Mouse (Mus musculus) T-helper 1 cell (primary cell): ENCODE results near the gene Dis3.

Experiments
- in situ Hi-C: fragments of 300-600 bp; cut with MboI, MseI; formaldehyde crosslinking; loops from one replicate; pipeline ENCODE4 v1.15.1; 2025; ENCODE audit warnings: high pct_unique_total_duplicates

Gene Dis3

DNA sequence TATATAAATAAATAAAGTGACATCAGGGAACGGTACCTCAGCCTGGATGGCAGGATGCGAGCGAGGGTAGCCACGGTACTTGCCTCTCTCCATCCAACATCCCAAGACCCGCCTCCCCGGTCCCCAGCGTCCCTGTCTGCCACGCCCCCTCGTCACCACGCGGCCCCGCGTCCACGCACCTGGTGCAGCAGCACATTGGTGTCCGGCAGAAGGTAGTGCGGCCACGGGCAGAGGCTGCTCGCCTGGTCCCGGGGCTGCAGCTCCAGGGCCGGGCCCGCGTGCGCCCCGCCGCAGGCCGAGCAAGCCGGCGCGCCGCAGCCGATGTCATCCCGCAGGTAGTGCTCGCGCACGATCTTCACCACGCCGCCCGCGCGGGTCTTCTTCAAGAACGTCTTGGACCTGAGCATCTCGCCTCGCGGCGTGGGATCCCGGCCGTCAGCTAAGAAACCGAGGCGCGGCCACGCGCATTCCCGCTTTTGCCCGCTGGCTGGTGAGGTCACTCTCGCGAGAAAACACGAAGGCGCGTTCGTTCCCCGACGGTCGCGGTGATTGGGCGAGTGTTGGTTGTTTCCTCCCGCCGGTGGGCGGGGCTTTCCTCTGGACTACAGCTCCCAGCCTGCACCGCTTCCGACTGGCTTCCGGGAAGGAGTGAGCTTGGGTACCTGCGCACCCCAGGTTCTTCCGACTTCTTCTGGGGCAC lies at the start of gene Dis3, which contains the start of gene Pibf1:
Dis3 (minus strand) TSS at position 504 of the 700 bp plus-strand sequence.
Pibf1 (plus strand) TSS at position 158 of the 700 bp plus-strand sequence.
- in situ Hi-C loops: loop anchor here (5.0 kb wide), 1 partner anchor 52 kb away; the partner anchor contains the start of genes Bora and Mzt1

GRCm38 (mm10) chr14:99146841-99147240 lies 47.3 kb upstream of the Dis3 start:
- in situ Hi-C loops: no loop called here

DNA sequence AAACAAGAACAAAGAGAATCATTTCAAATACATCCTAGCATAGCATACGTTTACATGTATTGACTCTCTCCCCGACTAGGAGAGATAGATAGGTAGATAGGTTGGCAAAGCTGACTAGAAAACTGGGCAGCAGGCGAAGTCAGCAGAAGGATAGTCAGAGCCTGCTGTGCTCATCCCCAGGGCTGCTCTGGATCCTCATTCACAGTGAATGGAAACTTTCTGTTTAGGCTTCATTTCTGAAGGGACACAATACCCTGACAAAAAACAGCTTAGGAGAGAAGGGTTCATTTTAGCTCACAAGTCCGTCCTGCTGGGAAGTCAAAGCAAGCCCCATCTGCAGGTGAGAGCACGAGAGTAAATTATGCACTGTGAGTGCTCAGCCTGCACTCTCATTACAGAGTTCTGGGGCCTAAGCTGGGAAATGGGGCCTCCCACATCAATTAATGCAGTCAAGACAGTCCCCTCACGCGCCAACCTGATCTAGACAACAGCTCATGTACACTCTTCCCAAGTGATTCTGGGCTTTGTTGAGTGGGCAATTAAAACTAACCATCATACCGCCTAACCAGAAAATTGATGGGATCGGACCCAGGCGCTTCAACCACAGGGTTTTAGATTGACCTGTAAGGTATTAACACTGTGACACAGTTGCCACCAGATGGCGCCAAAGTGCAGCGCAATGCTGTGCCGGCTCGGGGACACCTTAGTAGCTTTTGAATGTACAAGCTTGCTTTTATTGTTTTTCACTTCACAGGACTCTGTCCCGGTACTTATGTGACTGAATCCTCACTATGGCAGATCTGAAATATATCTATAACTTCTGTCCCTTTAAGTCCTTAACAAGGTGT lies 42.4 kb upstream of the Dis3 start:
- in situ Hi-C loops: no loop called here

GRCm38 (mm10) chr14:99140036-99140435 lies 40.5 kb upstream of the Dis3 start:
- in situ Hi-C loops: no loop called here

DNA sequence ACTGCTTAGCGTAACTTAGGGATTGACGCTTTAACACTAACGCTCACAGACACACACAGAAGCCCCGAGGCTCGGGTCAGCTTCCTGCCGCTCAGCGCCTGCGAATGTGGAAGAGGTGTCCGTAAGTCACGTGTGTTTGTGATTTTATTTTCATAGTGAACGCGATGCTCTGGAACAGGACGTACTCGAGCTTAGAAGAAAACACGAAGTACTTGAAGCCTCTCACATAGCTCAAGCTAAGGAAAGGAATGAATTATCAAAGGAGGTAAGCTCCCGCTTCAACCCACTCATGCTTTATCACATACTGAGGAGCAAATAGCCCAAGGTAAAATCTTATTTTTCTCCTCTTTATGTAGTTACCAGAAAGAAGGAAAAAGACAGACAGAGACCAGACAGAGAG lies 36.7 kb upstream of the Dis3 start:
- in situ Hi-C loops: loop anchor here (5.0 kb wide), 1 partner anchor 761 kb away; no protein-coding TSS in a partner anchor

- in situ Hi-C loops: loop anchor here (5.0 kb wide), 1 partner anchor 762 kb away; no protein-coding TSS in a partner anchor
These were observed 36.2 kb upstream of the Dis3 start for GRCm38 (mm10) chr14:99135761-99136160.

DNA sequence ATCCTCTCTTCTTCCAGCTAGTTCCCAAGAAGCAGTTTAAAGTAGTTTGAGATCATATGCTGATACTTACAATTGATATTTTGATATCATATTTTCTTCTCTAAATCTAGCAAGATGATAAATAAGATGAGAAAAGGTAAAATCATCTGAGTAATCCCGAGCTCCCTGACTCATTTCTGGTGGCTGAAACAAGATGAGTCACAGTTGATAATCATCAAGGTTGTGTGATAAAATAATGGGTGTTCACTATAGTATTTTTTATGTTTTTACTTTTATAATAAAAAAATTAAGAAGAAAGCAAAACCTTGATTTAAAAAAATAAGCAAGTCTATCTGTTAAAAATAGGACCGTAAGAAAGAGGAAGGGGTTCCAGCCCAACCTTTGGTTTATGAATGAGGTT lies 34.5 kb upstream of the Dis3 start:
- in situ Hi-C loops: no loop called here

- in situ Hi-C loops: no loop called here
These were observed 29.5 kb upstream of the Dis3 start for GRCm38 (mm10) chr14:99129050-99129449.

- in situ Hi-C loops: no loop called here
These were observed 27.9 kb upstream of the Dis3 start for GRCm38 (mm10) chr14:99127509-99127908.

DNA sequence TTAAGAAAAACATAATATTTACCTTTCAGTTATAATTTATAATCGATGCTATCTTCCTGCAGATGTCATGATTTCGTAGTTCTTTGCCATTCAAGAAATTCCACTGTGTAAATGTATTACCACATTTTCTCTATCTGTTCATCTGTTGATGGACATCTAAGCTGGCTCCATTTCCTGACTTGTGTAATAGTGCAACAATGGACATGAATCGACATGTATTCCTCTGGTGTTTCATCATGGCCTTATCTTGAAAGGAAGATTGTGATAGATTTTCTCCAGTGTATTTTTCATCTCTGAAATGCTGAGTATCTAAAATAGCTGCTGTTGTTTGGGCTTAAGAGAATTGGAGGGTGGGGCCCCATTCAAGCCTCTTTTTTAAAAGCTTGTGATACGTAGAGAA lies 27.1 kb upstream of the Dis3 start:
- in situ Hi-C loops: no loop called here

DNA sequence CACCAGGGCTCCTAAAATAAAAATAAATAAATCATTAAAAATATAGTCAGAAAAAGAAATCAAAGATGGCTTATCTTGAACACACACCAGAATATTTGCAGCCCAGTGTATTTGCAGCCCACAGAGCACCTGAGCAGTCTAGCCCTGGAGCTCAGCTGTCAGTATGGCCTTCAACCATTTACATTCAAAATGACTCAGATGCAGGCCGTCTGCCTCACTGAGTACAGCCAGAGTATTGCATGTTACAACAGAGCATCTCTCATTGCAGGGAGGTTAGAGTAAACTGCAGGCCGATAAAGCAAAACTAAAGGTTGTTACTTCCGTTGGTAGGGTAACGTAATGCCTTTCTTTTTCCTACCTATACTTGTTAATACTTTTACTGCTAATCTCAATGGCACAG lies 24.5 kb upstream of the Dis3 start:
- in situ Hi-C loops: no loop called here

DNA sequence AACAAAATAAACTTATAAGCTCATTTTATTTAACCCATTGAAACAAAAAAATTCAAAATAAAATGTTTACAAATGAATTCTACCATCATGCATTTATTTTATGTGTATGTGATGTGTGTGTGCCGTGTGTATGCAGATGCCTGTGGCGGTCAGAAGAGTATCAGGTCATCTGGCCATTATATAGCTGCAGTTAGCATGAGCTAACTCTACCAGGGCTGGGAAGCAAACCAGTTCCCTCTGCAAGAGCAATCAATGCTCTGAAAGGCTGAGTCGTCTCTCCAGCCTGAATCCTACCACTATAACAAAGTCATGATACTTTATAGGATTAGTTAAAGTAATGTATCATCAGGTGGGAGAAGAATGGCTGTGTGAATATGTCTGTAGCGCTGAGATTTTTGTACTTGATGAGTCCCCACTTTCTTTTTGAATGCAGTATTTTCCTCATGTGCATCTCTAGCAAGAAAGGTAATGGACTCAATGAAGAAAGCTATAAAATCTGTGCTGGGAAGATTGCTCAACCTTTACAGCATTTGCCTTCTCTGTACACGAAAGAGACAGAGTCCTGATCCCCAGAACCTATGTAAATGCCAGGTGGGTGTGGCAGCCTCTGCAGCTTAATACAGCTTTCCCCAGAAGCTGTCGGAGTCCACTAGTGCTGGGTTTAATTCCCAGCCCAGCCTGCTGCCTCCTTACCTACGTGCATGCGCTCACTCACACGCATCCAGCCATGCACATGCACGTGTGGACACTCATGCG lies 22.2 kb upstream of the Dis3 start:
- in situ Hi-C loops: no loop called here

GRCm38 (mm10) chr14:99117576-99117975 lies 18.0 kb upstream of the Dis3 start:
- in situ Hi-C loops: no loop called here

GRCm38 (mm10) chr14:99108762-99109161 lies 9.2 kb upstream of the Dis3 start:
- in situ Hi-C loops: loop anchor here (10.0 kb wide), 1 partner anchor 1336 kb away; no protein-coding TSS in a partner anchor

DNA sequence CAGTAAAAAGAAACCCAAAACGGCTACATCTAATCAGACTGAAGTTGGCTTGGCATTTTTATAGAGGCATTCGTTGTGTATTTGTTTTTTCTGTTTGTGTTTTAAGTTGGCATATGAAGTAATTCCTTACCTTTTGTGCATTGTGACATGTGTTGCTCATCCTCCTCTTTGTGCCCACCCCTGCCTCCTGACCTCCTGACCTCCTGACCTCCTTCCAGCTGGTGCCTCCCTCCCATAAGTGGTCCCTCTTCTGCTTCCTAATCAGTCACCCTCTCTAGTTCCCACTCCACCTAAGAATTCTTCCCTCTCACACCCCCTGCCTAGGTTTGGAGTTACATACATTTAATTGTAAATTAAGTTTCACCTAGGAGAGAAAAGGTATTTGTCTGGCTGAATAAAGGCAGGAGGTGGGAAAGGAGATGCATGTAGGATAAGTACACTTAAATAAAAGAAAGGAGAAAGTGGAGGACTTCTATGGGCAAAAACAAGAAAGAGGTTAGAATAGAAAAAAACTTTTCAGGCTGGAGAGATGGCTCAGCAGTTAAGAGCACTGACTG lies 8.1 kb upstream of the Dis3 start:
- in situ Hi-C loops: loop anchor here (10.0 kb wide), 1 partner anchor 1337 kb away; no protein-coding TSS in a partner anchor

GRCm38 (mm10) chr14:99106671-99107070 lies 7.1 kb upstream of the Dis3 start:
- in situ Hi-C loops: loop anchor here (10.0 kb wide), 1 partner anchor 1338 kb away; no protein-coding TSS in a partner anchor

DNA sequence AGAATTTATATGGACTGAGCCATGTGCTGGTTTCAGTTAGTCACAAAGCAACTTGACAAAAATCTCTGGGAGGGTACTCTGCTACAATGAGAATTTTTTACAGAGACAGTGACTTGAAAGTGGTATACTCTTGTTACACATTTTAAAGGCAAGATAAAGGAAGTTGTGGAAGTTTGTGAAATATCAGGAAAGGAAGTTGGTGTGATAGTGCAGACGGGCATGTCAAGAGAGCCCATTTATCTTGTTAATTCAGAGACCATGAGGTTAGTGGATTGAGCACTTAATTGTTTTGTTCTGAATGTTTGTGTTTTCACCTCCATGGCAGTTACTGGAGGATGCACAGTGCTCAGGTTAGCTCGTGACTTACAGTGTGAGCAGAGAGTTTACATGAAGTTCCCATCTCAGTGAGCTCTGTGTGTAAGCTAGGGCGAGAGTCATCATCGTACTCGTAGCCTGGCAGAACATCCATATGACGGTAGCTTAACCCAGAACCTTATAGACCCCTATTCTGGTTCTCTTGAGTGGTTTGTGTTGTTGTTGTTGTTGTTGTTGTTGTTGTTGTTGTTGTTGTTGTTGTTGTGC lies 5.1 kb upstream of the Dis3 start:
- in situ Hi-C loops: loop anchor here (10.0 kb wide), 1 partner anchor 1340 kb away; no protein-coding TSS in a partner anchor

DNA sequence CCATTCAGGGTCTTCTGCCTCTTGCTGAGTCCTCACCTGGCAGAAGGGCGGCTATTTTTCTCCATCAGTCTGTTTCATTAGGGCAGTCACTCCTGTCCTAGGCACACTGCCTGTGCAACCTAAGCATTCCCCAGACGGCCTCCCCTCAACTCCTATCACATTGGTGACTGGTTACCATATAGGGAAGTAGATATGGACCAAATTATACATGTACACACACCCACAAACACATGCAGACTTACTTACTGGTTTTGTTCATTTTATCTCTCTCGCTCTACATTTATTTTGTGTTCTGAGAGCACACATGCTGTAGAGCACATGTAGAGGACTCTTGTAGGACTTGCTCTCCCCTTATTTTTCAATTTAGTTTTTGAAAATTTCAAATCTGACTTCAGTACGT lies 3.5 kb upstream of the Dis3 start:
- in situ Hi-C loops: loop anchor here (10.0 kb wide), 1 partner anchor 1342 kb away; no protein-coding TSS in a partner anchor

DNA sequence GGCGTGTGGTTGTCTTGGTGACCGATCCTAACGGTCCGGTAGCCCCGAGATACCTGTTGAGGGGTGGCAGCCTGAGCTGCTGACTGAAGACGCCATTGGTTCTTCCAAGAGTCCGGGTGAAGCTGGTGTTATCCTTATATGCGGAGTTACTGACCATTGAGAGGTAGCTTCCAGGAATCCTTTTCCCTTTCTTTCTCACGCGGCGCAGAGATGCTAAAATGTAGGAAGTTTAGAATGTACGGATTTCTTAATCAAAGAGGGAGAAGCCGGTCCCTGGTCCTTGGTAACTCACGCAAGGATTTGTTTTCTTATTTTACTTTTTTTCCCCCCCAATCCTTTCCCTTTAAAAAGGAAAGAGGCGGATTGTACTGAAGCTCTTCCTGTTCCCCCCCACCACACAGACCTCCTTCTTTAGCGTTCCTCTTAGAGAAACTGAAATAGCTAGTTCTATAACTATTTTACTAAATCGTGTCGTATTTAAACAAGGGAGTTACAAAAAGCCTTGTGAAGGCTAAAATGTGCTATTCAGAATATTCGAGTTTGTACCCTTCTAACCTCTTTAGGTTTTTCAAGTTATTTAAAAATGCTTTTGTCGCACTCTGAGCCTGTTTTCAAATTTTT lies 507 bp upstream of the Dis3 start:
- in situ Hi-C loops: loop anchor here (5.0 to 10.0 kb wide), 2 partner anchors 53 to 1345 kb away; partner anchors contain the start of genes Bora and Mzt1

DNA sequence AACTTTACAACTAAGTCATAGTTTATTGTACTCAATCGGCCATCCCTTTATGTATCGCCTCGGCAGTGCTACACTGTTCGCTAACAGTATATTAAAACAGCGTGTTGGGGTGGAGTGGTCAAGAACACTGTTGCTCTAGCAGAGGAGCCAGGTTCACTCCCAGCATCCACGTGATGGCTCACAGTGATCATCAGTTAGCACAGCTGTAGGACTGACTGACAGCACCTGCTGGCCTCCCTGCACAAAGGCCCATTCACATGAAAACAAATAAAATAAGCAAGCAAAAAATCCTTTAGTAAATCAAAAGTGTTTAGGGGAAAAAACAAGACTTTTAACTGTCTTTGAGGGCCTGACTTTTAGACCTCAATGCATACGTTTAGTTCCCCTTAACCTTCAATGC lies 10.6 kb downstream of the Dis3 start:
- in situ Hi-C loops: no loop called here
